Mouse (Mus musculus): ENCODE data around the gene Gm45021.

- TF ChIP-seq CTCF (IDR thresholded peaks at IDR 0.05; ENCODE audit: low read depth, low read length) (no peak), POLR2AphosphoS5 (IDR thresholded peaks at IDR 0.05; ENCODE audit: insufficient replicate concordance, low read depth, low read length) (no peak), GATA1 (IDR thresholded peaks at IDR 0.05; ENCODE audit: borderline replicate concordance, low read length) (no peak), GATA2 (IDR thresholded peaks at IDR 0.05; ENCODE audit: borderline replicate concordance, low read depth, low read length) (no peak)
These were observed 4.0 kb downstream of the Gm45021 start, which contains the start of the genes Repin1 and Gm44965 for GRCm38 (mm10) chr6:48593158-48594042.

Measured in G1E (cell line).